Mouse (Mus musculus): ENCODE measurements at regions not wholly inside any gene's neighbourhood (a gene's known extent, or its start where the extent isn't known, plus 50 kb on each side); places are given as distances from the start of the nearest gene placed in this dataset.

DNA sequence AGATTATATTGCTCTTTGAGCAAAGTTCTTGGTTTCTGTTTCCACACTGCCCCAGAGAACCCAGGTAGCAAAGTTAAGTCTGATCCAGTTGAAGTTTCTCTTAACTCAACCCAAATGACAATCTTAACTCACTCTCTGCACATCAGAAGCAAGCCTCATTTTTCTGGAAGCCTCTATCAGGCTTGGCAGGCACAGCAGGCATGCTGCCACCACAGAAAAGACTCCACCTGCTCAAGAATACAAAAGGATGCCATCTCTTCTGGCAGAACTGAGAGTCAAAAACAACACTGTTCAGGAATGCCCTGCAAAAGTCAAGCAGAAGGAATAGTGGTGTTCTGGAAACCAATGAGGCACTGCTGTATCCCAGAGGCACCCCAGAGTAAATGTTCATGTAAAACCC lies 187.7 kb upstream of the Gm26657 start:
- no peak overlapping the region for H3K4me2 ChIP-seq
- H3K9ac ChIP-seq (replicated peaks), result no peak overlapping the region
- no peak for ATAC-seq (ENCODE audit: insufficient number of reproducible peaks, insufficient read depth, low FRiP score, low TSS enrichment, low read depth)
- H3K36me3 ChIP-seq, result no peaks in the 10 kb centered on the region
- H3K27ac ChIP-seq, result no peak overlapping the region
- no peak overlapping the region for H3K4me3 ChIP-seq (replicated peaks)
- H3K27me3 ChIP-seq, result no peaks in the 10 kb centered on the region
- H3K9me3 ChIP-seq, result no peaks in the 10 kb centered on the region
- no peaks in the 10 kb centered on the region for H3K4me1 ChIP-seq (replicated peaks)

GRCm38 (mm10) chr4:56533344-56533985 lies 206.4 kb upstream of the Gm26657 start:
- Histone ChIP-seq H3K36me3 (no peaks in the 10 kb centered on the region), H3K4me1 (replicated peaks) (peaks cover 6% of the 10 kb centered on the region), H3K9ac (replicated peaks) (no peak overlapping the region), H3K27ac (no peak overlapping the region), H3K4me2 (no peak overlapping the region), H3K27me3 (no peaks in the 10 kb centered on the region), H3K4me3 (replicated peaks) (no peak overlapping the region), H3K9me3 (no peaks in the 10 kb centered on the region)
- no peak for ATAC-seq (ENCODE audit: insufficient number of reproducible peaks, insufficient read depth, low FRiP score, low TSS enrichment, low read depth)
- WGBS, result 83% methylated on average over 9 of the region's 9 CpGs

- WGBS, result 45% methylated on average over 9 of the region's 9 CpGs
- no peak overlapping the region for H3K4me2 ChIP-seq
- H3K4me1 ChIP-seq (replicated peaks), result peaks cover 6% of the 10 kb centered on the region
- H3K9ac ChIP-seq (replicated peaks), result no peak overlapping the region
- H3K4me3 ChIP-seq (replicated peaks), result no peak overlapping the region
- no peaks in the 10 kb centered on the region for H3K36me3 ChIP-seq
- no peak overlapping the region for H3K27ac ChIP-seq
- H3K27me3 ChIP-seq, result no peaks in the 10 kb centered on the region
- ATAC-seq (ENCODE audit: insufficient number of reproducible peaks, insufficient read depth, low FRiP score, low TSS enrichment, low read depth), result no peak
- H3K9me3 ChIP-seq, result no peaks in the 10 kb centered on the region
Observed at GRCm38 (mm10) chr4:56532921-56533320, 206.9 kb upstream of the Gm26657 start.

GRCm38 (mm10) chr4:56528571-56528970 lies 211.3 kb upstream of the Gm26657 start:
- Histone ChIP-seq H3K9me3 (no peaks in the 10 kb centered on the region), H3K36me3 (no peaks in the 10 kb centered on the region), H3K27ac (no peak overlapping the region), H3K27me3 (no peaks in the 10 kb centered on the region; the same call in 1 of the 2 replicates), H3K4me1 (replicated peaks) (peaks cover 6% of the 10 kb centered on the region), H3K9ac (replicated peaks) (no peak overlapping the region), H3K4me3 (replicated peaks) (no peak overlapping the region), H3K4me2 (no peak overlapping the region)
- WGBS, result 89% methylated on average over 2 of the region's 2 CpGs
- ATAC-seq (ENCODE audit: insufficient number of reproducible peaks, insufficient read depth, low FRiP score, low TSS enrichment, low read depth), result no peak

DNA sequence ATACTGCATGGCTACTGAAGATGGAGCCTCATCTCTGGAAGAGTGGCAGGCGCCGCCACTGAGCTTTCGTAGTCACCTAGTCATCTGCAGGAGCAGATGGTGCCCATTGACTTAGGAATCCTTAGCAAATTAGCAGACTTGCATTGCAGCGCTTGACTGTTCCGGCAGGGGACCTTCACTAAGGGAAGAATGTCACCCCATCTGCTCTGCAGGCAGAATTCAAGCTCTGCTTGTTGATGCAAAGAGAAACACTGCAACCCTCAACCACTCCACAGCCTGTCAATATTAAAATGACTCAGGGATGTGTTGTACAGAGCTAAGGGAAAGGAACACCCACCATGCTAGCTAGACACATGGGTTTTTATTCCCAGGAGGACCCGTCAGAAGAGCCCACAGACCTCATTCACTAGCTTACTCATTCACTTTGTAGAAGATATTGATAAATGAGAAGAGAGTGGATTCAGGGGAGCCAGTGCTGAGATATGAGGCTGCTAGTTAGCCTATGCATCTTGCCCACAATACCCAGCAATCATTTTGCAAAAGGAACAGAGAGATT lies 215.4 kb upstream of the Gm26657 start:
- Histone ChIP-seq H3K4me3 (replicated peaks) (no peak overlapping the region), H3K27me3 (no peaks in the 10 kb centered on the region; the same call in 1 of the 2 replicates), H3K27ac (no peak overlapping the region), H3K9ac (replicated peaks) (no peak overlapping the region), H3K36me3 (no peaks in the 10 kb centered on the region), H3K4me2 (no peak overlapping the region), H3K4me1 (replicated peaks) (no peaks in the 10 kb centered on the region), H3K9me3 (no peaks in the 10 kb centered on the region)
- no peak for ATAC-seq (ENCODE audit: insufficient number of reproducible peaks, insufficient read depth, low FRiP score, low TSS enrichment, low read depth)
- WGBS, result 82% methylated on average over 6 of the region's 6 CpGs

- H3K4me3 ChIP-seq (replicated peaks), result no peak overlapping the region
- H3K27ac ChIP-seq, result no peak overlapping the region
- H3K9ac ChIP-seq (replicated peaks), result no peak overlapping the region
- no peaks in the 10 kb centered on the region for H3K4me1 ChIP-seq (replicated peaks)
- no peaks in the 10 kb centered on the region; the same call in 1 of the 2 replicates for H3K27me3 ChIP-seq
- H3K9me3 ChIP-seq, result no peaks in the 10 kb centered on the region
- ATAC-seq (ENCODE audit: insufficient number of reproducible peaks, insufficient read depth, low FRiP score, low TSS enrichment, low read depth), result no peak
- no peaks in the 10 kb centered on the region for H3K36me3 ChIP-seq
- WGBS, result 91% methylated on average over 4 of the region's 4 CpGs
- no peak overlapping the region for H3K4me2 ChIP-seq
Observed at GRCm38 (mm10) chr4:56507770-56508169, 232.1 kb upstream of the Gm26657 start.

GRCm38 (mm10) chr4:56506786-56507185 lies 233.1 kb upstream of the Gm26657 start:
- Histone ChIP-seq H3K4me1 (replicated peaks) (no peaks in the 10 kb centered on the region), H3K4me3 (replicated peaks) (no peak overlapping the region), H3K27me3 (no peaks in the 10 kb centered on the region; the same call in 1 of the 2 replicates), H3K4me2 (no peak overlapping the region), H3K9ac (replicated peaks) (no peak overlapping the region), H3K36me3 (no peaks in the 10 kb centered on the region), H3K9me3 (no peaks in the 10 kb centered on the region), H3K27ac (no peak overlapping the region)
- ATAC-seq (ENCODE audit: insufficient number of reproducible peaks, insufficient read depth, low FRiP score, low TSS enrichment, low read depth), result no peak
- WGBS, result 81% methylated on average over 1 of the region's 1 CpGs

GRCm38 (mm10) chr4:56506067-56506466 lies 233.8 kb upstream of the Gm26657 start:
- Histone ChIP-seq H3K27ac (no peak overlapping the region), H3K4me1 (replicated peaks) (no peaks in the 10 kb centered on the region), H3K27me3 (no peaks in the 10 kb centered on the region; the same call in 1 of the 2 replicates), H3K4me2 (no peak overlapping the region), H3K36me3 (no peaks in the 10 kb centered on the region), H3K9ac (replicated peaks) (no peak overlapping the region), H3K4me3 (replicated peaks) (no peak overlapping the region), H3K9me3 (no peaks in the 10 kb centered on the region)
- ATAC-seq (ENCODE audit: insufficient number of reproducible peaks, insufficient read depth, low FRiP score, low TSS enrichment, low read depth), result no peak
- 73% methylated on average over 1 of the region's 1 CpGs for WGBS

DNA sequence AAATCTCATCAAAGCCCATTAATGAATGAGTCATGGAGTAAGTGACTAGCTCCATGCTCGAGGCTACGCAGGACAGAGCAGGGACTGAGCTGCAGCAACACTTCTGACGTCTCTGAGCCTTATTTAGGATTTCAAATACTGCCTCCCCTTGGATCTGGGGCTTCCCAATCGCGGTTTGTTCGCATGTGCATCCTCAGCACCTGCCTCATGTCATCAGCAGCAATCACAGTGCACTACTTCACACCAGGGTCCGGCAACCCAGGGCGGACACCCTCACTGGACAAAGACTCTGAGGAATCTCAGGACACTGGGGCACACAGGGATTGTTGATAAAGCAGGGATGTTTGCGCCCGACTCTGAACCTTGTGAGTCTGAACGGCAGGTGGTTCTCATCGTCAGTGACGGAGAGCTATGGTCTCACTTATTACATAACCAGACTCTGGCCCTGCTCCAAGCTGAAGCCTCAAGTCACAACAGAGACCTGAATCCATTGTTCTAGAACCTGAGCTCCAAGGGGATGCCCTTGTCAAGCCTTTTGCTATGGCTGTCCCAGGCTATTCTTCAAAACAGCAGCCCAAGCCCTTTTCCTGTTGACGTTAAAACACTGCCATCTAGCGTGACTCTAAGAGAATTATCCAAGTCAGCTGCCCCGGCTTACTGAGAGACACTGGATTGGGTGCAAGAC lies 247.2 kb upstream of the Gm26657 start:
- no peaks in the 10 kb centered on the region for H3K4me1 ChIP-seq (replicated peaks)
- WGBS, result 57% methylated on average over 16 of the region's 16 CpGs
- H3K36me3 ChIP-seq, result no peaks in the 10 kb centered on the region
- no peaks in the 10 kb centered on the region for H3K9me3 ChIP-seq
- H3K27me3 ChIP-seq, result no peaks in the 10 kb centered on the region
- H3K27ac ChIP-seq, result no peak overlapping the region
- H3K4me2 ChIP-seq, result no peak overlapping the region
- no peak overlapping the region for H3K9ac ChIP-seq (replicated peaks)
- peak; percentile 20; the same call in 1 of the 2 replicates for ATAC-seq (ENCODE audit: insufficient number of reproducible peaks, insufficient read depth, low FRiP score, low TSS enrichment, low read depth)
- H3K4me3 ChIP-seq (replicated peaks), result no peak overlapping the region

GRCm38 (mm10) chr4:56489361-56489760 lies 250.5 kb upstream of the Gm26657 start:
- Histone ChIP-seq H3K9me3 (no peaks in the 10 kb centered on the region), H3K4me2 (no peak overlapping the region), H3K9ac (replicated peaks) (no peak overlapping the region), H3K27ac (no peak overlapping the region), H3K36me3 (no peaks in the 10 kb centered on the region), H3K4me1 (replicated peaks) (no peaks in the 10 kb centered on the region), H3K27me3 (no peaks in the 10 kb centered on the region), H3K4me3 (replicated peaks) (no peak overlapping the region)
- WGBS, result 89% methylated on average over 4 of the region's 4 CpGs
- no peak for ATAC-seq (ENCODE audit: insufficient number of reproducible peaks, insufficient read depth, low FRiP score, low TSS enrichment, low read depth)

DNA sequence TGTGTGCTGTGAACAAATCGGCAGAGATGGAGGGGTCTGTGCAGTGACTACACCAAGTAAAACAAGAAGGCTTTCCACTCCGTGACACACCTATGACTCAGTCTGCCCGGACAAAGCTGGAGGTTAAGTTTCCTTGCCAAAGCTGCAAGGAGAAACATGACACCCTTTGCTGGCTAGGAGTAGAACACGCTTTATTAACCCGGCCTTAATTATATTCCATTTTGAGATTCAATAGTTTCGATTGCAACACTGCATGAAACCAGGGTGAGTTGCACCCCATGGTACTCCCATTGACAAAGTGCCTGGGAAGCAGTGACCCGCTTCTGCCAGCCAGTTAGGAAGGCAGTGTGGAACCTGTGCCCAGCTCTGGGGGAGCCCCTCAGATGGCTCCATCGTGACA lies 256.2 kb upstream of the Gm26657 start:
- Histone ChIP-seq H3K4me2 (no peak overlapping the region), H3K36me3 (no peaks in the 10 kb centered on the region), H3K27ac (no peak overlapping the region), H3K9ac (replicated peaks) (no peak overlapping the region), H3K4me1 (replicated peaks) (no peaks in the 10 kb centered on the region), H3K27me3 (no peaks in the 10 kb centered on the region), H3K9me3 (no peaks in the 10 kb centered on the region), H3K4me3 (replicated peaks) (no peak overlapping the region)
- no peak for ATAC-seq (ENCODE audit: insufficient number of reproducible peaks, insufficient read depth, low FRiP score, low TSS enrichment, low read depth)
- WGBS, result 79% methylated on average over 8 of the region's 8 CpGs

All from limb, embryonic 12.5 days (tissue).